Mouse (Mus musculus) retina, postnatal 1 day (tissue): ENCODE results near the gene Rpf2.
A peak's percentile ranks its signal among the peaks of the same experiment; 100 is the strongest.

Experiments used
- DNase-seq: peaks from one replicate; pipeline ENCODE4 v3.0.0-alpha.2; 2012

Rpf2 gene

GRCm38 (mm10) chr10:40247166-40247716 lies 405 bp upstream of the Rpf2 start:
- no peak for DNase-seq

- DNase-seq = no peak
Observed at GRCm38 (mm10) chr10:40237826-40238225, 9.0 kb downstream of the Rpf2 start.

GRCm38 (mm10) chr10:40233241-40233640 lies 13.6 kb downstream of the Rpf2 start:
- DNase-seq = no peak

- DNase-seq = no peak
Observed at GRCm38 (mm10) chr10:40232442-40232841, 14.4 kb downstream of the Rpf2 start.

GRCm38 (mm10) chr10:40229725-40230124 lies 17.1 kb downstream of the Rpf2 start:
- DNase-seq = no peak

GRCm38 (mm10) chr10:40227660-40228303 lies 19.1 kb downstream of the Rpf2 start:
- no peak for DNase-seq

- peak; percentile 4 for DNase-seq
Observed at GRCm38 (mm10) chr10:40218874-40219273, 28.0 kb downstream of the Rpf2 start.

- peak; percentile 91 for DNase-seq
Observed at GRCm38 (mm10) chr10:40212443-40213169, 34.2 kb downstream of the Rpf2 start.

- no peak for DNase-seq
Observed at GRCm38 (mm10) chr10:40195001-40195400, 51.8 kb downstream of the Rpf2 start.

- no peak for DNase-seq
Observed at GRCm38 (mm10) chr10:40192010-40192935, 54.6 kb downstream of the Rpf2 start.

- DNase-seq = no peak
Observed at GRCm38 (mm10) chr10:40191338-40191979, 55.4 kb downstream of the Rpf2 start.

- DNase-seq = no peak
Observed at GRCm38 (mm10) chr10:40190871-40191270, 56.0 kb downstream of the Rpf2 start.

- no peak for DNase-seq
Observed at GRCm38 (mm10) chr10:40189689-40190088, 57.1 kb downstream of the Rpf2 start.

- no peak for DNase-seq
Observed at GRCm38 (mm10) chr10:40188831-40189230, 58.0 kb downstream of the Rpf2 start.

- no peak for DNase-seq
Observed at GRCm38 (mm10) chr10:40185956-40186355, 60.9 kb downstream of the Rpf2 start.

- DNase-seq = no peak
Observed at GRCm38 (mm10) chr10:40180011-40180410, 66.8 kb downstream of the Rpf2 start.

GRCm38 (mm10) chr10:40179142-40179541 lies 67.7 kb downstream of the Rpf2 start:
- no peak for DNase-seq

GRCm38 (mm10) chr10:40177323-40177962 lies 69.4 kb downstream of the Rpf2 start:
- DNase-seq = no peak
